Mouse (Mus musculus): ENCODE data around the gene Smtn.

- TF ChIP-seq ZC3H11A (IDR thresholded peaks at IDR 0.05; ENCODE audit: borderline replicate concordance, low read depth, low read length) (no peak), CHD2 (IDR thresholded peaks at IDR 0.05; ENCODE audit: low read depth, low read length) (no peak)
Measured at GRCm38 (mm10) chr11:3528208-3528607, 12.2 kb downstream of the Smtn start.
